Mouse (Mus musculus): Measurements from ENCODE around the gene Pex10. TPM values are rescaled to one million over a fixed set of nuclear protein-coding genes. Genes with fewer than 3 reads are reported as not detected.
A peak's percentile ranks its signal among the peaks of the same experiment; 100 is the strongest.
"Not testable (repeated sequence)": the region's sequence is repeated elsewhere in the genome, so short reads cannot be mapped to it uniquely, and the experiment has no call there.

Gene Pex10
- polyA plus RNA-seq, 1 experiment from 2014 or later = 6.4 TPM

GRCm38 (mm10) chr4:155074418-155074817, 7.6 kb downstream of the Pex10 start:
- H3K79me2 ChIP-seq (ENCODE audit: inconsistent target) = peaks cover 35% of the 10 kb centered on the region
- WGBS (ENCODE audit: missing documents) = 95% methylated on average over 9 of the region's 9 CpGs
- H3K4me3 ChIP-seq (ENCODE audit: inconsistent target) = no peak overlapping the region
- H3K27ac ChIP-seq = no peak overlapping the region
- H3K36me3 ChIP-seq (ENCODE audit: inconsistent target) = peaks cover 86% of the 10 kb centered on the region

- WGBS (ENCODE audit: missing documents) = 95% methylated on average over 9 of the region's 9 CpGs
- Histone ChIP-seq H3K27ac (no peak overlapping the region), H3K36me3 (ENCODE audit: inconsistent target) (peaks cover 87% of the 10 kb centered on the region), H3K79me2 (ENCODE audit: inconsistent target) (peaks cover 42% of the 10 kb centered on the region), H3K4me3 (ENCODE audit: inconsistent target) (no peak overlapping the region)
These were observed 8.3 kb downstream of the Pex10 start for GRCm38 (mm10) chr4:155075137-155075536.

GRCm38 (mm10) chr4:155075813-155076212, 9.0 kb downstream of the Pex10 start:
- Histone ChIP-seq H3K27ac (no peak overlapping the region), H3K79me2 (ENCODE audit: inconsistent target) (peaks cover 49% of the 10 kb centered on the region)
- WGBS (ENCODE audit: missing documents) = 100% methylated on average over 2 of the region's 2 CpGs

DNA sequence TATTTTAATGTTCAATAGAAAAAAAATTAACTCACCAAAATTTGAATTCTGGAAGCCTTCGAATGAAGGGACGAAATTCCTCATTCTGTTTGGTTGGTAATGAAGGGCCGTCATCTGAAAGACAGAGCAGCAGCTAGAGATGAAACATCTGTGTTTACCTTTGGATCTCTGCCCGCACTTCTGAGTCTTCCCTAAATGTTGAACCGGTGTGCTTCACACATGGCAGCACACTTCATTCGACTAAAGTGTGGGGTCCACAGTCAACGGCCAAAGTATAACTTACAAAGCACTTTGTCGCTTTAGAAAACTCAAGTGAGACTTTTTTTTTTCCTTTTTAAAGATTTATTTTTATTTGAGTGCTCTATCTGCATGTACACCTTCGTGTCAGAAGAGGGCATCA, 9.9 kb downstream of the Pex10 start:
- Histone ChIP-seq H3K4me3 (ENCODE audit: inconsistent target) (no peak overlapping the region), H3K79me2 (ENCODE audit: inconsistent target) (peaks cover 58% of the 10 kb centered on the region), H3K27ac (no peak overlapping the region), H3K36me3 (ENCODE audit: inconsistent target) (peaks cover 84% of the 10 kb centered on the region)
- WGBS (ENCODE audit: missing documents) = 96% methylated on average over 8 of the region's 9 CpGs

More at GRCm38 (mm10) chr4:155075813-155076212, 9.0 kb downstream of the Pex10 start:
- Histone ChIP-seq H3K36me3 (ENCODE audit: inconsistent target) (peaks cover 86% of the 10 kb centered on the region), H3K4me3 (ENCODE audit: inconsistent target) (no peak overlapping the region)

DNA sequence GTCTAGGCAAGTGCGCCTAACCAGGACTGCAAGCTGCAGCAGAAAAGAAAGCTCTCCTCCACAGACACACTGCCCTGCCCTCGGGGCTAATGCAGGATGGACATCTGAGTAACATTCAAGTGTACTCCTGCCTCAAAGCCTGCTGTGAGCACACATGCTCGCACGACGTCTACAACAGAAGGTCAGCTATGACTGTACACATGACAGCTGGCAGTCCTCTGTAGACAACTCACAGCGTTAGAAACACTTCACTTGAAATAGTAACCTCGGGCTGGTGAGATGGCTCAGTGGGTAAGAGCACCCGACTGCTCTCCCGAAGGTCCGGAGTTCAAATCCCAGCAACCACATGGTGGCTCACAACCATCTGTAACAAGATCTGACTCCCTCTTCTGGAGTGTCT, 12.0 kb downstream of the Pex10 start:
- Histone ChIP-seq H3K79me2 (ENCODE audit: inconsistent target) (peaks cover 74% of the 10 kb centered on the region), H3K36me3 (ENCODE audit: inconsistent target) (peaks cover 75% of the 10 kb centered on the region)
- not testable (repeated sequence) for H3K4me3 ChIP-seq (ENCODE audit: inconsistent target); H3K27ac ChIP-seq
- WGBS (ENCODE audit: missing documents) = 93% methylated on average over 6 of the region's 10 CpGs

DNA sequence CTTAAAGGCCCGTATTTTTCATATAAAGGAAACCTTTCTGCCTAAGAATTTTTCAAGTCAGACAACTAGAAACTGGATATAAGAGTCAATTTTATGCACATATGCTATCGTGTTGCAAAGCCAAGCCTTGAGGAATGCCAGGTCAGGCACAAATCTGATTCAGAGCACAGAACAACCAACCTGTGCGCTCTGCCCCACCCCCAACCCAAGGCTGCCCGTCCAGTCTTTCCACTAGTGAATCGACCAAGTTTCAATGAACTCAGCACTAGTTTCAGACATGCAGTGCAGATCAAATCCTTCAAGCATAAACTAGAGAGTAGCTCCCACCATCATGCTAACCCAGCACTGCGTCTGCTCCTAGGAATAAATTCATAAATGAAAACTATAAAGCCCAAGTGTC, 12.8 kb downstream of the Pex10 start:
- Histone ChIP-seq H3K27ac (no peak overlapping the region), H3K4me3 (ENCODE audit: inconsistent target) (no peak overlapping the region), H3K36me3 (ENCODE audit: inconsistent target) (peaks cover 68% of the 10 kb centered on the region), H3K79me2 (ENCODE audit: inconsistent target) (peaks cover 82% of the 10 kb centered on the region)
- WGBS (ENCODE audit: missing documents) = 97% methylated on average over 6 of the region's 6 CpGs

GRCm38 (mm10) chr4:155083553-155083952, 16.7 kb downstream of the Pex10 start:
- no peak overlapping the region for H3K4me3 ChIP-seq (ENCODE audit: inconsistent target)

DNA sequence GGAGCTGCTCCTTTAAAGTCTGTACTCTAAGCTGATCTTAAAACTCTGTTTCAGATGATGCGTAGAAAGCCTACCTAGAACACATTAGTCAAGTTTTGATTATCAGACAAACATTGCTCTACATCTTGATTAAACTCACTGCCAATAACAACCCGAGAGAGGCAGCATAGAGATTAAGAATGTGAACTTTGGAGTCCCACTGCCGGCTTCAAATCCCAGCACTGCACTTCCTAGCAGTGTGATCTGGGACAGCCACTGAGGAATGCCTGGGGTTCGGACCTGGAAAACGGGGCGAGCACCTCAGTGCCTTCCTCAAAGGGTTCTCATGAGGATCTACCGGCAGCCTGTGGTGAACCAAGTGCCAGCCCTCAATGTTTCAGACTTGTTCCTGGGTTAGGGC, 17.5 kb downstream of the Pex10 start:
- Histone ChIP-seq H3K27ac (no peak overlapping the region), H3K79me2 (ENCODE audit: inconsistent target) (peaks cover 64% of the 10 kb centered on the region), H3K4me3 (ENCODE audit: inconsistent target) (no peak overlapping the region), H3K36me3 (ENCODE audit: inconsistent target) (peaks cover 24% of the 10 kb centered on the region)
- WGBS (ENCODE audit: missing documents) = 94% methylated on average over 7 of the region's 7 CpGs

More at GRCm38 (mm10) chr4:155083553-155083952, 16.7 kb downstream of the Pex10 start:
- 96% methylated on average over 4 of the region's 4 CpGs for WGBS (ENCODE audit: missing documents)
- Histone ChIP-seq H3K36me3 (ENCODE audit: inconsistent target) (peaks cover 30% of the 10 kb centered on the region), H3K27ac (no peak overlapping the region), H3K79me2 (ENCODE audit: inconsistent target) (peaks cover 72% of the 10 kb centered on the region)

GRCm38 (mm10) chr4:155085206-155086107, 18.6 kb downstream of the Pex10 start:
- WGBS (ENCODE audit: missing documents) = 7% methylated on average over 35 of the region's 35 CpGs
- H3K79me2 ChIP-seq (ENCODE audit: inconsistent target) = peaks cover 53% of the 10 kb centered on the region
- peaks cover 13% of the 10 kb centered on the region for H3K36me3 ChIP-seq (ENCODE audit: inconsistent target)
- peak overlapping the region; percentile 92 for H3K4me3 ChIP-seq (ENCODE audit: inconsistent target)
- peak overlapping the region; percentile 37 for H3K27ac ChIP-seq

DNA sequence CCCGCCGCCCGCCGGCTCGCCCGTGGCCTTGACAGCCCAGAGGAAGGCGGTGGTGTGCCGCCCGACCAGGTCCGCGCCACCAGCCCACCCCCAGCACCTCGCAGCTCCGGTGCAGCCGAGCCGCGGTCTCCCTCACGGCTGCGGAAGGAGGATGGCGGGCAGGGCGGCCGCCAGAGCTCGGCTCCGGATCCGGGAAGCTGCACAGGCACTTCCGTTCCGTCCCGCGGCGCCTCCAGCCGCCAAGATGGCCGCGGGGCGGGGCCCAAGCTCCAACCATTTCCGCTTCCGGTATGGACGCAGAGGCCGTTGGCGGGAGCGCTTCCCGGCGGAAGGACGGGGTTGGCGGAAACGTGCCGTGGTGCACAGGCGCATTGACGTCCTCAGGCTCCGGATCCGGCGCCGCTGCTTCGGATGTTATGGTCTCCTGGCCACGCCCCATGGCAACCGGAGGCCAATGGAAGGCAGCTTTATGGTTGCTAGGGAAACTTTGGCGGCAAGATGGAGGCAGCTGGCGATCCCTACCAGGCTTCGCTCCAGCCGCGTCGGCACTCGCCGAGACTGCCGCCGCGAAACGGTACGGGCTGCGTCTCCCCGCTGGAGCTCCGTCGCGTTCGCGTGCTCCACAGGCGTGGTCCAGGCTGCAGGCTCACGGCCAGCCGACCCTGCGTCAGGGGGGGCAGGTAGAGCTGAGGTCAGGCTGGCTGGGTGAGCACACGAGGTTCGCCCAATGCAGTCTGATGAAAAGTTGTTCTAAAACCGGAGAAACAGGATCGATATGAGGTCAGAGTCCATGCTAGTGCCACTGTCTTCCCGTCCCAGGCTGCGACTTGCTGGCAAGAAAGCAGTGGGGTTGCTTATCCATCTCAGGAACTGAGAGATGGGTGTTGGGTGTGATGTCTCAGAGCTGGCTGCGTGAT, 19.6 kb downstream of the Pex10 start, which contains the start of the genes Rer1 and Morn1:
TSS of gene Rer1 (minus strand) at position 275 of the 917 bp plus-strand sequence.
TSS of gene Morn1 (plus strand) at position 470 of the 917 bp plus-strand sequence.
- peak within 1 kb of the TSS; percentile 92 for H3K4me3 ChIP-seq (ENCODE audit: inconsistent target)
- peak within 1 kb of the TSS; percentile 37 for H3K27ac ChIP-seq
- under 1% methylated on average over 75 of the region's 85 CpGs for WGBS (ENCODE audit: missing documents)
- peaks cover 44% of the 10 kb centered on the region for H3K79me2 ChIP-seq (ENCODE audit: inconsistent target)
- peaks cover 7% of the 10 kb centered on the region; the same call in 1 of the 2 replicates for H3K36me3 ChIP-seq (ENCODE audit: inconsistent target)

DNA sequence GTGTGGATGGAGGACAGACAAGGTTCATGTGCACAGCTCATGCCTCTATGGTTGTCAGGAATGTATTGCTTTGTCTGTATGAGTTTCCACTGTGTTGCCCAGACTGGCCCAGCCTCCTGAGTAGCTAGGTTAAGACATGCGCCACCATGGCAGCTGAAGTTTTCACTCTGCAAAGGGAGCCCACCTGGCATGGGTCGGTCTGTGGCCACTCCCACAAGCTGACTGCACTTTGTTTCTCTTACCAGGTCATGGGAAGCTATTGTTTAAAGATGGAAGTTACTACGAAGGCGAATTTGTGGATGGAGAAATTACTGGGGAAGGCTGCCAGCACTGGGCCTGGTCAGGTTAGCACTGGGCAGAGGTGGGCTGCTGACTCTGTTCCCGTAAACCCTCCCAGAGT, 22.4 kb downstream of the Pex10 start:
- no peak overlapping the region for H3K27ac ChIP-seq
- no peaks in the 10 kb centered on the region for H3K36me3 ChIP-seq (ENCODE audit: inconsistent target)
- H3K4me3 ChIP-seq (ENCODE audit: inconsistent target) = no peak overlapping the region
- peaks cover 16% of the 10 kb centered on the region for H3K79me2 ChIP-seq (ENCODE audit: inconsistent target)
- 98% methylated on average over 5 of the region's 5 CpGs for WGBS (ENCODE audit: missing documents)

GRCm38 (mm10) chr4:155090147-155090546, 23.3 kb downstream of the Pex10 start:
- Histone ChIP-seq H3K79me2 (ENCODE audit: inconsistent target) (peaks cover 7% of the 10 kb centered on the region), H3K36me3 (ENCODE audit: inconsistent target) (no peaks in the 10 kb centered on the region), H3K27ac (no peak overlapping the region), H3K4me3 (ENCODE audit: inconsistent target) (no peak overlapping the region)
- WGBS (ENCODE audit: missing documents) = 96% methylated on average over 4 of the region's 4 CpGs

DNA sequence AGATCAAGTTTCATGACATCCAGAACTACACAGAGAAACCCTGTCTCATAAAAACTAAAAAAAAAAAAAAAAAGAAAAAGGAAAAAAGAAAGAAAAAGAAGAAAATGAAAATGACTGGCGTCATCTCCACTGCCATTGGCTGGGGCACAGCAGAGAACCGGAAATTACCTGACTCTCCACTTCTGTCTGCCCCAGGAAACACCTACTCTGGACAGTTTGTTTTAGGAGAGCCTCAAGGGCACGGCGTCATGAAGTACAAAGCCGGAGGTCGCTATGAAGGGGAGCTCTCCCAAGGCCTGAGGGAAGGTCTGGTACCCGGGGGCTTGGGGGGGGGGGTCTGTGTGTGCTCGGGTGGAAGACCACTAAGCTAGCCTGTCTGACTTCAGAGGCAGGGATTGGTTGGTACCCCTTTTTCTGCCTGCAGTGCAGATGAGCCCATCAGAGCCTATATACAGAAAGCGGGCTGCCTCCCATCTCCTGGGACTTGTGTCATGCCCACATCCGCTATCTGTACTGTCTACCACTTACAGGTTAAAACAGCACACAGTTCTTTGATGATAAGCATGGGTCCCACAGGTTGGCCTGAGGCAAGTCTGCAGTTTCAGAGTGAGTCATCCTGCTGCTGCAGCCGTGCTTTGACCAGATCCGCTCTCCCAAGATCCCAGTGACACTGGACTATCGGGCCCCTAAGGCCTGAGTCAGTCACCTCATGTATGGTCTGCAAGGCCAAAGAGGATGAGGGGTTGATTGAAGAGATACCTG, 24.1 kb downstream of the Pex10 start:
- 97% methylated on average over 13 of the region's 13 CpGs for WGBS (ENCODE audit: missing documents)
- Histone ChIP-seq H3K4me3 (ENCODE audit: inconsistent target) (no peak overlapping the region), H3K79me2 (ENCODE audit: inconsistent target) (no peaks in the 10 kb centered on the region), H3K36me3 (ENCODE audit: inconsistent target) (no peaks in the 10 kb centered on the region), H3K27ac (no peak overlapping the region)
